Mouse (Mus musculus) CD4-positive, CD25-positive, alpha-beta regulatory T cell, adult 2 months (primary cell): ENCODE results near the gene B3gnt9.
A peak's percentile ranks its signal among the peaks of the same experiment; 100 is the strongest.

Experiments used
- DNase-seq: peaks from one replicate; pipeline ENCODE4 v3.0.0-alpha.2; 2012; ENCODE audit warnings: low read depth, low spot score

Gene B3gnt9

GRCm38 (mm10) chr8:105282239-105282638 lies 27.3 kb upstream of the B3gnt9 start:
- DNase-seq: no peak

- no peak for DNase-seq
These were observed 26.9 kb upstream of the B3gnt9 start for GRCm38 (mm10) chr8:105281821-105282220.

GRCm38 (mm10) chr8:105280567-105280966 lies 25.6 kb upstream of the B3gnt9 start:
- DNase-seq: no peak

GRCm38 (mm10) chr8:105278911-105279334 lies 24.0 kb upstream of the B3gnt9 start:
- peak; percentile 73 for DNase-seq

- DNase-seq: peak; percentile 31
These were observed 21.6 kb upstream of the B3gnt9 start for GRCm38 (mm10) chr8:105276292-105277120.

GRCm38 (mm10) chr8:105275840-105276239 lies 20.9 kb upstream of the B3gnt9 start, which contains the start of gene Nol3:
TSS of gene Nol3 (plus strand) at chr8:105276140.
- no peak for DNase-seq

GRCm38 (mm10) chr8:105275387-105275786 lies 20.4 kb upstream of the B3gnt9 start:
- DNase-seq: no peak

- DNase-seq: peak; percentile 43
These were observed 15.9 kb upstream of the B3gnt9 start for GRCm38 (mm10) chr8:105270916-105271186.

GRCm38 (mm10) chr8:105270101-105270915 lies 15.4 kb upstream of the B3gnt9 start:
- peak; percentile 46 for DNase-seq

- DNase-seq: peak; percentile 53
These were observed 14.6 kb upstream of the B3gnt9 start, which contains the start of gene Hsf4 for GRCm38 (mm10) chr8:105269461-105269947. TSS of gene Hsf4 (plus strand) at chr8:105269801.

GRCm38 (mm10) chr8:105269075-105269458 lies 14.1 kb upstream of the B3gnt9 start:
- no peak for DNase-seq

GRCm38 (mm10) chr8:105268342-105269074 lies 13.6 kb upstream of the B3gnt9 start:
- DNase-seq: no peak

- peak; percentile 66 for DNase-seq
These were observed 11.8 kb upstream of the B3gnt9 start for GRCm38 (mm10) chr8:105266775-105267174.

GRCm38 (mm10) chr8:105265128-105265527 lies 10.2 kb upstream of the B3gnt9 start:
- peak; percentile 82 for DNase-seq

- DNase-seq: peak; percentile 85
These were observed 9.3 kb upstream of the B3gnt9 start, which contains the start of the genes Tradd and Fbxl8 for GRCm38 (mm10) chr8:105264024-105264982. TSS of gene Tradd (minus strand) at chr8:105264609. TSS of gene Fbxl8 (plus strand) at chr8:105264648.

GRCm38 (mm10) chr8:105263244-105263912 lies 8.4 kb upstream of the B3gnt9 start:
- DNase-seq: peak; percentile 30

GRCm38 (mm10) chr8:105261326-105261980 lies 6.5 kb upstream of the B3gnt9 start:
- DNase-seq: no peak

GRCm38 (mm10) chr8:105260371-105261099 lies 5.6 kb upstream of the B3gnt9 start:
- no peak for DNase-seq
